Mouse (Mus musculus) central nervous system, embryonic 11.5 days (tissue): Measurements from ENCODE around the gene Mapkapk3. TPM values are rescaled to one million over a fixed set of nuclear protein-coding genes. Genes with fewer than 3 reads are reported as not detected.

ENCODE experiments used
- polyA plus RNA-seq: library from polyadenylated mRNA; depleted of rRNA; stranded (reverse); fragments of >200 nt; gene quantifications from 2 replicates; pipeline ENCODE4 v1.2.3, GENCODE M21; 2012; rRNA removed

Mapkapk3 gene
- 3.1 and 4.4 TPM in 2 replicates for polyA plus RNA-seq

GRCm38 (mm10) chr9:107289211-107290076 lies at the start of gene Mapkapk3:
Gene Mapkapk3 (minus strand): TSS chr9:107289877.

GRCm38 (mm10) chr9:107338172-107338883 lies 48.7 kb upstream of the Mapkapk3 start, which contains the start of gene Hemk1:
Gene Hemk1 (minus strand): TSS chr9:107338350.

GRCm38 (mm10) chr9:107296016-107296040 lies 6.2 kb upstream of the Mapkapk3 start, which contains the start of gene Cish:
Gene Cish (plus strand): TSS chr9:107296026.

DNA sequence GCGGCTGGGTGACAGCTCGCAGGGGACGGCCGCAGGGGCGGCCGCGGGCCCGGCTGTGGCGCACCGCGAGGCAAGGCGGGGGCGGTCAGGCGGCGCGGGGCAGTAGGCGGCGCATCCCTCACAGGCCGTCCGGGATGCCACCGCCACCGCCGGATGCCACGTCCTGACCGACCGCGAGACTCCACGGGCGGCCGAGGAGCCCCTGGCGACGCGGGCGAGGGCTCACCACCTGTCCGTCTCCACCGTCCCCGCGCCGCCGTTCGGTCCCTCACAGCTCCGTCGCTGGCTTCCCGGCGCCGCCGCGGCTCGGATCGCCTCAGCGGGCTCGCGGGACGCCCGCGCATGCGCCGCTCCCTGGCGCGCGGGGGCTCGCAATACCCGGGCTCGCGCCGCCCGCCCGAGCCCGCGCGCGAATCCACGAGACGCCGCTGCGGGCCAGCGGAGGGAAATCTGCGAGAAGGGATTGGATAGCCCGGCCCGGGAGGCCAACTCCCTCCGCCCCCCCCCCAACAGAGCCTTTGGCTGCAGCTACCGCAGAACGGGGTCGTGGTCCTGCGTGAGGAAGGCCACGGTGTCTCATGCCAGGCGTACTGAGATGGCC lies 58.0 kb downstream of the Mapkapk3 start, which contains the start of gene Dock3:
Dock3 (minus strand) TSS at position 371 of the 601 bp plus-strand sequence.

Other genes starting within 250 kb of the Mapkapk3 start
- gene Dock3, start 58.0 kb downstream of the Mapkapk3 start, polyA plus RNA-seq: 10.2 and 11.5 TPM in 2 replicates
- 4.9 and 6.1 TPM in 2 replicates for gene Cish, start 6.1 kb upstream of the Mapkapk3 start, polyA plus RNA-seq
- 20.2 and 25.9 TPM in 2 replicates for gene Hemk1, start 48.5 kb upstream of the Mapkapk3 start, polyA plus RNA-seq
- gene 6430571L13Rik, start 50.7 kb upstream of the Mapkapk3 start, polyA plus RNA-seq: 1.6 and 2.2 TPM in 2 replicates
- 27.9 and 45.8 TPM in 2 replicates for gene Cacna2d2, start 109.7 kb upstream of the Mapkapk3 start, polyA plus RNA-seq
- gene Tmem115, start 244.1 kb upstream of the Mapkapk3 start, polyA plus RNA-seq: 21.1 and 23.1 TPM in 2 replicates